Mouse (Mus musculus) lung, postnatal 0 days (tissue): Measurements from ENCODE around the gene Gm45713. TPM values are rescaled to one million over a fixed set of nuclear protein-coding genes. Genes with fewer than 3 reads are reported as not detected.
"Not testable (repeated sequence)": the region's sequence is repeated elsewhere in the genome, so short reads cannot be mapped to it uniquely, and the experiment has no call there.

ENCODE experiments used
- ATAC-seq: fragments of 200-750 bp; cut with Nextera tagmentation; 2 replicates; pipeline ENCODE4 v1.8.0; 2017; ENCODE audit warnings: moderate library complexity
- DNase-seq: peaks from one replicate; pipeline ENCODE4 v3.0.0-alpha.2; 2016; ENCODE audit warnings: low spot score
- H3K27ac ChIP-seq: fragments of 300-500 bp; sonication (generic); 2 replicates; pipeline ENCODE4 v1.5.1; 2014; ENCODE audit warnings: antibody characterized with exemption, mild to moderate bottlenecking, low read length, mixed read lengths
- H3K27me3 ChIP-seq: fragments of 300-500 bp; sonication (generic); replicated peaks from 2 replicates; pipeline ENCODE4 v1.6.1; 2014; ENCODE audit warnings: low read length, mixed read lengths; ENCODE audit not compliant: insufficient read depth
- H3K36me3 ChIP-seq: fragments of 300-500 bp; sonication (generic); 2 replicates; pipeline ENCODE4 v1.6.1; 2014; ENCODE audit warnings: low read length, mixed read lengths; ENCODE audit not compliant: insufficient read depth
- H3K4me1 ChIP-seq: fragments of 300-500 bp; sonication (generic); 2 replicates; pipeline ENCODE4 v1.6.1; 2014; ENCODE audit warnings: antibody characterized with exemption, low read depth, low read length, mixed read lengths; ENCODE audit not compliant: insufficient read depth
- H3K4me2 ChIP-seq: fragments of 300-500 bp; sonication (generic); replicated peaks from 2 replicates; pipeline ENCODE4 v1.6.1; 2014; ENCODE audit warnings: low read depth, mild to moderate bottlenecking, low read length, moderate library complexity, mixed read lengths
- H3K4me3 ChIP-seq: fragments of 300-500 bp; sonication (generic); 2 replicates; pipeline ENCODE4 v1.5.1; 2014; ENCODE audit warnings: low read depth, low read length
- H3K9ac ChIP-seq: fragments of 300-500 bp; sonication (generic); replicated peaks from 2 replicates; pipeline ENCODE4 v1.6.1; 2014; ENCODE audit warnings: low read depth, mild to moderate bottlenecking
- H3K9me3 ChIP-seq: fragments of 300-500 bp; sonication (generic); 2 replicates; pipeline ENCODE4 v1.6.1; 2016; ENCODE audit warnings: low read length, mixed read lengths
- CTCF ChIP-seq: IDR thresholded peaks from 2 replicates; pipeline ENCODE4 v1.5.1; 2016; ENCODE audit warnings: antibody characterized with exemption, mild to moderate bottlenecking
- EP300 ChIP-seq: IDR thresholded peaks from 2 replicates; pipeline ENCODE4 v1.6.1; 2016; ENCODE audit warnings: antibody characterized with exemption, mild to moderate bottlenecking, control low read depth
- WGBS: fragments of 180-500 bp; shearing (Covaris S2); extraction: QIAGEN DNeasy Blood & Tissue Kit; methylation state at CpG from one replicate; pipeline ENCODE4 v1.1.7; 2014; 5-methylcytosine and 5-hydroxymethylcytosine counted together
- polyA plus RNA-seq: library from polyadenylated mRNA; unstranded; fragments of >200 nt; fragmentation: Nextera tagmentation; extraction: Ambion mirVana; gene quantifications from 2 replicates; pipeline ENCODE4 v1.2.1, GENCODE M21; 2015

The Gm45713 gene
- polyA plus RNA-seq, 1 experiment from 2014 or later: 0.62 TPM

DNA sequence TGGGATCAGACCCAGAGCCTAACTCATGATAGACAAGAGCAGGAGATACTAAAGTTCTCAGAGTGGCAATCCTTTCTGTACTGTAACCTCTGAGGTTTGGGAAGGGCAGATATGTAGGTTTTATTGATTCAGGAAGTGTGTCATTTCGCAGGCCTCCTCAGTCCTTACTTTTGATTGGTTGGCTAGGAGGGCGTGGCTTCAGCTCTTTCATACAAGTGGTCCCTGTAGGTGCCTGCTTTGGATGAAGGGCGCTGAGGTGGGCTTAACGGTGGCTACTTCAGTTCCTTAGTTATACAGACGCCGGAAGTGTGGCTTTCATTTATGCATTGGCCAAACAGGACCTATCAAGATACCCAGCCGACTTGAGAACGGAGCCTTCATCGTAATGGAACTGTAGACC, 19.6 kb upstream of the Gm45713 start:
- no peak for DNase-seq
- TF ChIP-seq CTCF (no peak), EP300 (no peak)
- Histone ChIP-seq H3K9me3 (no peaks in the 10 kb centered on the region), H3K36me3 (no peaks in the 10 kb centered on the region), H3K9ac (no peak overlapping the region), H3K27me3 (no peaks in the 10 kb centered on the region), H3K4me1 (no peaks in the 10 kb centered on the region), H3K4me3 (no peak overlapping the region), H3K27ac (no peak overlapping the region), H3K4me2 (no peak overlapping the region)
- 83% methylated on average over 9 of the region's 9 CpGs for WGBS
- no peak for ATAC-seq

DNA sequence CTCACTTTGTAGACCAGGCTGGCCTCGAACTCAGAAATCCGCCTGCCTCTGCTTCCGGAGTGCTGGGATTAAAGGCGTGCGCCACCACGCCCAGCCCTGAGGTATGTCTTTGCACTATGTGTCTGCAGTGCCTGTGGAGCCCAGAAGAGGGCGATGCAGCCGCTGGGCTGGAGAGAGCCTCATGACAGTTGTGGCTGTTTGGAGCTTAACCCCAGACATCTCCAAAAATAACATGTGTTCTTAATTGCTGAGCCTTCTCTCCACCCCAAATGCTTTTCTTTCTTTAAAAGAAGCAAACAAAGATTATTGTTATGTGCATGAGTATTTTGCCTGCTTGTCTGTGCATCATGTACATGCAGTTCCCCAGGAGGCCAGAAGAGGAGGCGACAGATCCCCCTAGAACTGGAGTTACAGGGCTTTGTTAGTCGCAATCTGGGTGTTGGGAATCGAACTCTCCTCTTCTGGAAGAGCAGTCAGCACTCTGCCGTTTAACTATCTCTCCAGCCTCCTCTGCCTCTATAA, 19.0 kb upstream of the Gm45713 start:
- H3K4me3 ChIP-seq: peak overlapping the region; percentile 71
- H3K4me2 ChIP-seq: peak overlapping the region; percentile 58; the same call in 1 of the 2 replicates
- no peak overlapping the region for H3K27ac ChIP-seq
- no peak for TF ChIP-seq EP300
- TF ChIP-seq CTCF: peak; percentile 67
- H3K9me3 ChIP-seq: no peaks in the 10 kb centered on the region
- DNase-seq (peak; percentile 64), ATAC-seq (peak; percentile 51)
- WGBS: 71% methylated on average over 12 of the region's 12 CpGs
- H3K27me3 ChIP-seq: no peaks in the 10 kb centered on the region
- no peaks in the 10 kb centered on the region for H3K36me3 ChIP-seq
- no peaks in the 10 kb centered on the region for H3K4me1 ChIP-seq
- H3K9ac ChIP-seq: no peak overlapping the region

DNA sequence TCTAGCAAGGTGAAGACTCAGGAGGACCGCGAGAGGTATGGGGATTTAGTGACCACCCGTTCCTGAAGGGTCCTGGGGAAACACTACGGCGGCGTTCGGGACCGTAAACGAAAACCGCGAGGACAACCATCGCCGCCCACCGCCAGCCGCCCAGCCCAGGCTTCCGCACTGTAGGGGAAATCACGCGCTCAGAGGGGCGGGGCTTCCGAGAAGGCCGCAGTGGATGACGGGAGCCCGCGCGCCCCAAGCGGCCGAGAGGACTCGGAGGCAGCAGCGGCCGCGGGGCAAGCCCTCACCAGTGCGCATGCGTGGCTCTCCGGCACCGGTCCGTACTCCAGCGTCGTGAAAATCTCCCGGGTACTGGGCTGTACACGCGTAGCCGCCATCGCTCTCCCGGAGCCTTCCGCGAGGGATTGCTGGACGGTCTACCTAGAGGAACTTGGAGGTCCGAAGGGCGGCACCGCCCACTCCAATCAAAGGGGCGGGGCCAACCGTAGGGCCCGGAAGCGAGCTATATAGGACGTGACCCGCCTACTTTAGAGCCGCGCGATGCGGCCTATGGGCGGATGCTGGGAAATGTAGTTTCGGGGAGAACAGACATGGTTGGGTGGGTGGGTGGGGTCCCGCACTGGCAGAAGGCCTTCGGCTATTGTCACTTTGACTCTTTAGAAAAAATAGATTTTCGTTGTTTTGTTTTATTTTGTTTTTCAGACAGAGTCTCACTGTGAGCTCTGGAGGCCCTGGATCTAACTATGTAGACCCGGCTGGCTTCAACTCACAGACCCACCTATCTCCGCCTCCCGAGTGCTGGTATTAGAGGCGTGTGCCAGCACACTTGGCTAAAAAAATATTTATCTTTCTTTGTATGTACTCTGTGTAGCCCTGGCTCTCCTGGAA, 18.3 kb upstream of the Gm45713 start, which contains the start of the genes Pih1d1 and Aldh16a1:
Gene Pih1d1, plus strand, starts transcription at position 208 of the 897 bp plus-strand sequence.
Gene Aldh16a1, minus strand, starts transcription at position 489 of the 897 bp plus-strand sequence.
- Histone ChIP-seq H3K4me2 (peak within 1 kb of the TSS; percentile 58), H3K27ac (peak within 1 kb of the TSS; percentile 94), H3K4me3 (peak within 1 kb of the TSS; percentile 71), H3K27me3 (no peaks in the 10 kb centered on the region), H3K9ac (peak within 1 kb of the TSS; percentile 67), H3K4me1 (no peaks in the 10 kb centered on the region), H3K36me3 (no peaks in the 10 kb centered on the region), H3K9me3 (no peaks in the 10 kb centered on the region)
- DNase-seq (peak; percentile 98), ATAC-seq (peak; percentile 95)
- WGBS: 2% methylated on average over 68 of the region's 69 CpGs
- TF ChIP-seq CTCF: peak; percentile 80
- TF ChIP-seq EP300: no peak

DNA sequence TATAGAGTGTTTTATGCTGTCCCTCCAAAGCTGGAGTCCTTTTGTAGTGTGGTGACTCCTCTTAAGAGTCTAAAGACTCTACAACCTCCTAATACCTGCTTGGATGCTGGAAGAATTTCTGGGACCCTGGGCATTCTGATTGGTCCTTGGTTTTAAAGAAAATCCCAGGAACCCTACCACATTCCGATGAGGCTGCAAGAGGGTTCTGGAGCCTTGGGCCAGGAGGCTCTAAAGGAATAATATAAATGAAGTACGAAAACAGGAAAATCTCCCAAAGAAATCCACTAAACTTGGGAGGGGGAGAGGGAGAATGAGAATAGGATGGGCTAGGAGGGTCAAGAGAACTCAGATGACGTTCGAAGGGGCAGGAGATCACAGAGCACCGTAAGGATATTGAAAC, 17.6 kb upstream of the Gm45713 start:
- Histone ChIP-seq H3K27me3 (no peaks in the 10 kb centered on the region), H3K27ac (peak overlapping the region; percentile 94), H3K9me3 (no peaks in the 10 kb centered on the region), H3K9ac (peak overlapping the region; percentile 67), H3K4me1 (no peaks in the 10 kb centered on the region), H3K4me3 (peak overlapping the region; percentile 71), H3K4me2 (peak overlapping the region; percentile 58), H3K36me3 (no peaks in the 10 kb centered on the region)
- ATAC-seq: no peak
- DNase-seq: peak; percentile 16
- TF ChIP-seq CTCF: no peak
- WGBS: 2% methylated on average over 5 of the region's 5 CpGs

DNA sequence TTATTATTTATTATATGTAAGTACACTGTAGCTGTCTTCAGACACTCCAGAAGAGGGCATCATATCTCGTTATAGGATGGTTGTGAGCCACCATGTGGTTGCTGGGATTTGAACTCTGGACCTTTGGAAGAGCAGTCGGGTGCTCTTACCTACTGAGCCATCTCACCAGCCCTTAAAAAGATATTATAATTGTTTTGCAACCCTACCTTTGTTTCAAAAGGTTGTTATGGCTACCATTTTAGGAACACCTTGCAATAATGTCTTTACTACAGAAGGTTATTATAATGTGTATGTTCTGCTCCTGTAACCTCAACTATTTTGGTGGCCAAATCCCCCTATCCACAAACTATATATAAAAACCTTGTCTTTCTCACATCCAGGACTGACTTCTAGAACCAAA, 17.0 kb upstream of the Gm45713 start:
- H3K36me3 ChIP-seq, DNase-seq, H3K4me2 ChIP-seq, H3K4me3 ChIP-seq, H3K27ac ChIP-seq, ATAC-seq, H3K9ac ChIP-seq, H3K9me3 ChIP-seq, H3K27me3 ChIP-seq, H3K4me1 ChIP-seq: not testable (repeated sequence)
- 91% methylated on average over 2 of the region's 2 CpGs for WGBS

- no peak for ATAC-seq
- H3K9ac ChIP-seq: no peak overlapping the region
- WGBS: 20% methylated on average over 11 of the region's 11 CpGs
Measured at GRCm38 (mm10) chr7:45151303-45151702, 15.3 kb upstream of the Gm45713 start.

More at GRCm38 (mm10) chr7:45151303-45151702, 15.3 kb upstream of the Gm45713 start:
- Histone ChIP-seq H3K4me3 (no peak overlapping the region), H3K4me1 (no peaks in the 10 kb centered on the region), H3K4me2 (no peak overlapping the region), H3K9me3 (no peaks in the 10 kb centered on the region), H3K27ac (peak overlapping the region; percentile 22; the same call in 1 of the 2 replicates), H3K36me3 (no peaks in the 10 kb centered on the region), H3K27me3 (no peaks in the 10 kb centered on the region)
- DNase-seq: peak; percentile 64
- TF ChIP-seq EP300 (no peak), CTCF (no peak)
